Mouse (Mus musculus) gastrocnemius, postnatal 36 days (tissue): Measurements from ENCODE around the gene Krt23. TPM values are rescaled to one million over a fixed set of nuclear protein-coding genes. Genes with fewer than 3 reads are reported as not detected.

Experiments used
- DNase-seq, 2 experiments: peaks; one replicate each; pipeline ENCODE4 v3.0.0; 2022
- intact Hi-C: fragments of 180-260 bp; cut with DNase I; formaldehyde crosslinking; loops from one replicate; pipeline ENCODE4 v1.15.1; 2025
- long read RNA-seq, 2 experiments: library from polyadenylated mRNA; stranded (forward); transcript quantifications; one replicate each; pipeline ENCODE4 v2.0.0; 2021
- total RNA-seq, 2 experiments: library from RNA; stranded (reverse); gene quantifications; 2 replicates each; pipeline ENCODE4 v1.2.3; 2021

The Krt23 gene
- total RNA-seq, result not detected
- long read RNA-seq, experiment 1, result 0 reads
- long read RNA-seq, experiment 2, result 0 reads

- intact Hi-C loops, result no loop called here
- DNase-seq, result no peak
Measured at GRCm38 (mm10) chr11:99492733-99493573, at the start of gene Krt23. Gene Krt23 (minus strand): TSS chr11:99493137.

GRCm38 (mm10) chr11:99539721-99540120, 46.8 kb upstream of the Krt23 start:
- no peak for DNase-seq
- intact Hi-C loops, result no loop called here

- intact Hi-C loops, result no loop called here
- DNase-seq, result no peak
Measured at GRCm38 (mm10) chr11:99521288-99521860, 28.4 kb upstream of the Krt23 start, which contains the start of gene Krt39. Gene Krt39 (minus strand): TSS chr11:99521338.

- intact Hi-C loops, result no loop called here
- no peak for DNase-seq
Measured at GRCm38 (mm10) chr11:99514098-99514497, 21.2 kb upstream of the Krt23 start.

- intact Hi-C loops, result no loop called here
- DNase-seq, result no peak
Measured at GRCm38 (mm10) chr11:99500095-99500805, 7.3 kb upstream of the Krt23 start.

GRCm38 (mm10) chr11:99496460-99496859, 3.5 kb upstream of the Krt23 start:
- intact Hi-C loops, result no loop called here
- DNase-seq, result no peak

GRCm38 (mm10) chr11:99494741-99495140, 1.8 kb upstream of the Krt23 start:
- no peak for DNase-seq
- intact Hi-C loops, result no loop called here

GRCm38 (mm10) chr11:99493574-99493850, 575 bp upstream of the Krt23 start:
- intact Hi-C loops, result no loop called here
- DNase-seq, result no peak

GRCm38 (mm10) chr11:99491040-99491439, 1.9 kb downstream of the Krt23 start:
- intact Hi-C loops, result no loop called here

GRCm38 (mm10) chr11:99490624-99491023, 2.3 kb downstream of the Krt23 start:
- DNase-seq, result no peak
- intact Hi-C loops, result no loop called here

More at GRCm38 (mm10) chr11:99491040-99491439, 1.9 kb downstream of the Krt23 start:
- no peak for DNase-seq

- intact Hi-C loops, result no loop called here
- no peak for DNase-seq
Measured at GRCm38 (mm10) chr11:99489233-99489632, 3.7 kb downstream of the Krt23 start.

- intact Hi-C loops, result no loop called here
- no peak for DNase-seq
Measured at GRCm38 (mm10) chr11:99474981-99475380, 18.0 kb downstream of the Krt23 start.

- intact Hi-C loops, result no loop called here
Measured at GRCm38 (mm10) chr11:99473433-99473832, 19.5 kb downstream of the Krt23 start.

GRCm38 (mm10) chr11:99472405-99472804, 20.5 kb downstream of the Krt23 start:
- intact Hi-C loops, result no loop called here
- DNase-seq, result no peak

More at GRCm38 (mm10) chr11:99473433-99473832, 19.5 kb downstream of the Krt23 start:
- DNase-seq, result no peak

GRCm38 (mm10) chr11:99471946-99472345, 21.0 kb downstream of the Krt23 start:
- no peak for DNase-seq
- intact Hi-C loops, result no loop called here

- intact Hi-C loops, result loop anchor here (5.0 to 10.0 kb wide), 2 partner anchors 103 to 816 kb away; no protein-coding TSS in a partner anchor
- DNase-seq, result no peak
Measured at GRCm38 (mm10) chr11:99469228-99469627, 23.7 kb downstream of the Krt23 start.

- no peak for DNase-seq
- intact Hi-C loops, result loop anchor here (5.0 to 10.0 kb wide), 2 partner anchors 104 to 816 kb away; no protein-coding TSS in a partner anchor
Measured at GRCm38 (mm10) chr11:99468566-99468965, 24.4 kb downstream of the Krt23 start.

- intact Hi-C loops, result loop anchor here (5.0 to 10.0 kb wide), 2 partner anchors 106 to 818 kb away; no protein-coding TSS in a partner anchor
- DNase-seq, result no peak
Measured at GRCm38 (mm10) chr11:99466316-99466715, 26.6 kb downstream of the Krt23 start.

GRCm38 (mm10) chr11:99464836-99465235, 28.1 kb downstream of the Krt23 start:
- intact Hi-C loops, result loop anchor here (2.0 to 10.0 kb wide), 4 partner anchors 107 to 820 kb away; no protein-coding TSS in a partner anchor
- peak; percentile 33 to 56 for DNase-seq

GRCm38 (mm10) chr11:99463155-99463554, 29.8 kb downstream of the Krt23 start:
- intact Hi-C loops, result loop anchor here (5.0 to 10.0 kb wide), 2 partner anchors 704 to 822 kb away; no protein-coding TSS in a partner anchor
- peak; percentile 19 to 35 for DNase-seq

- intact Hi-C loops, result loop anchor here (2.0 to 10.0 kb wide), 3 partner anchors 81 to 823 kb away; no protein-coding TSS in a partner anchor
- no peak for DNase-seq
Measured at GRCm38 (mm10) chr11:99461736-99462135, 31.2 kb downstream of the Krt23 start.
